Mouse (Mus musculus): ENCODE data around the gene Nhlh2. TPM values are rescaled to one million over a fixed set of nuclear protein-coding genes. Genes with fewer than 3 reads are reported as not detected.

The Nhlh2 gene
- total and polyA plus RNA-seq, 3 experiments = not detected

DNA sequence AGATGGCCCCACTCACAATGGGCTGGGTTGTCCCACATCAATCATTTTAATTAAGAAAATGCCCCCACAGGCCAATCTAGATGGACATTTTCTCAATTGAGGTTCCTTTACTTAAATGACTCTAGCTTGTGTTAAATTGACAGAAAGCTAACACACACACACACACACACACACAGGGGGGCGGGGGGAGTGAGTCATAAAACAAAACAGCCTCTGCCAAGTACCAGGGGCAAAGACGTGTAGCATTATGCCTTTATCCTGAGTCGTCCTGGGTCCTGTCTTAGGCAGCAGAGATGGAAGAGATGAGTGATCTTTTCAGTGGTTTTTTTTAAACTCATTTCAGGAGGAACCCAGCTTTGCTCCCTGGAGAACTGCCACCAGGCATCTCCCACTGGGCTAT is 42.2 kb downstream of the Nhlh2 start:
- Histone ChIP-seq H3K79me2 (ENCODE audit: control insufficient read depth, insufficient read depth, low read length, poor library complexity) (no peaks in the 10 kb centered on the region), H3K27ac (ENCODE audit: control insufficient read depth, low read depth, low read length) (no peak overlapping the region), H3K4me1 (ENCODE audit: control insufficient read depth in 1 of 2, insufficient read depth in 2 of 2, low read length in 2 of 2) (no peaks in the 10 kb centered on the region), H3K9me3 (replicated peaks; ENCODE audit: insufficient read depth, low read length) (no peaks in the 10 kb centered on the region), H3K27me3 (ENCODE audit: control insufficient read depth in 1 of 2, insufficient read depth in 2 of 2, low read length in 2 of 2) (no peaks in the 10 kb centered on the region), H3K36me3 (ENCODE audit: control insufficient read depth in 1 of 2, insufficient read depth in 2 of 2, low read length in 2 of 2) (no peaks in the 10 kb centered on the region), H3K9ac (ENCODE audit: control insufficient read depth, low read depth, low read length, poor library complexity, severe bottlenecking) (no peak overlapping the region), H3K4me3 (ENCODE audit: control insufficient read depth in 1 of 2, insufficient read depth in 1 of 2, low read depth in 2 of 2, low read length in 2 of 2) (no peak overlapping the region)
- no peak for DNase-seq (ENCODE audit: low read depth, low spot score)
- TF ChIP-seq USF2 (IDR thresholded peaks at IDR 0.05; ENCODE audit: borderline replicate concordance in 1 of 2, insufficient read depth in 1 of 2, low read depth in 1 of 2, low read length in 2 of 2) (no peak), GATA1 (IDR thresholded peaks at IDR 0.05; ENCODE audit: low read depth, low read length) (no peak), TAL1 (IDR thresholded peaks at IDR 0.05; ENCODE audit: low read length) (no peak), MEF2A (IDR thresholded peaks at IDR 0.05; ENCODE audit: extremely low read depth, insufficient replicate concordance, low read depth, low read length, poor library complexity, severe bottlenecking) (no peak), SMC3 (IDR thresholded peaks at IDR 0.05; ENCODE audit: low read depth, low read length) (no peak), POLR2A (IDR thresholded peaks at IDR 0.05; ENCODE audit: control insufficient read depth in 1 of 2, insufficient read depth in 1 of 2, low read depth in 1 of 2, low read length in 2 of 2, poor library complexity in 1 of 2) (no peak), MXI1 (IDR thresholded peaks at IDR 0.05; ENCODE audit: low read depth, low read length) (no peak), MAFK (IDR thresholded peaks at IDR 0.05; ENCODE audit: borderline replicate concordance, low read depth, low read length) (no peak), CHD2 (IDR thresholded peaks at IDR 0.05; ENCODE audit: low read length) (no peak), POLR2AphosphoS2 (IDR thresholded peaks at IDR 0.05; ENCODE audit: low read length) (no peak), CHD1 (IDR thresholded peaks at IDR 0.05; ENCODE audit: low read depth, low read length) (no peak), E2F4 (IDR thresholded peaks at IDR 0.05; ENCODE audit: borderline replicate concordance, low read depth, low read length) (no peak), USF1 (IDR thresholded peaks at IDR 0.05; ENCODE audit: low read depth, low read length) (no peak)

- TF ChIP-seq EP300 (IDR thresholded peaks at IDR 0.05; ENCODE audit: low read depth in 1 of 2, low read length in 2 of 2) = no peak
- no peak overlapping the region for H3K27ac ChIP-seq (ENCODE audit: control insufficient read depth, low read depth, low read length)
Observed at GRCm38 (mm10) chr3:102053293-102053692, 43.4 kb downstream of the Nhlh2 start.

DNA sequence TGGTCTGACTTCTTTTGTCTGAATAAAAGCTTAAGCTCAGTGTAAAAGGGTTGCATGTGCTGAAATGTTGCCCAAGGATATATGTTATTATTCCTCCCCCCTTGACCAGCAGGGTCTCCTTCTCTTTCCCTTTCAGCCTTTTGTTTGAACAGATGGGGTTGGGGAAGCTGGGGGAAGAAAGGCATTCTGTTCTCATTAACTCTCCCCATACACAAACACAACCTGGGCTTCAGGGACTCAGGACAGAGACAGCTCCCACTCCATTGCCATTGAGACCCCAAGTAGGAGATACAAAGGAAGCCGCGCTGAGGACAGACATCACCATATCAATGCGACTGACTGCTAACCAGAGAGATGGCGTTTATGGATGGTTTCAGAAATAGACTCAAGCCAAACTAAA is 46.0 kb downstream of the Nhlh2 start:
- Histone ChIP-seq H3K4me3 (ENCODE audit: control insufficient read depth in 1 of 2, insufficient read depth in 1 of 2, low read depth in 2 of 2, low read length in 2 of 2) (no peak overlapping the region), H3K4me1 (ENCODE audit: control insufficient read depth in 1 of 2, insufficient read depth in 2 of 2, low read length in 2 of 2) (no peaks in the 10 kb centered on the region), H3K79me2 (ENCODE audit: control insufficient read depth, insufficient read depth, low read length, poor library complexity) (no peaks in the 10 kb centered on the region), H3K27me3 (ENCODE audit: control insufficient read depth in 1 of 2, insufficient read depth in 2 of 2, low read length in 2 of 2) (no peaks in the 10 kb centered on the region), H3K9me3 (replicated peaks; ENCODE audit: insufficient read depth, low read length) (no peaks in the 10 kb centered on the region), H3K27ac (ENCODE audit: control insufficient read depth, low read depth, low read length) (no peak overlapping the region), H3K9ac (ENCODE audit: control insufficient read depth, low read depth, low read length, poor library complexity, severe bottlenecking) (no peak overlapping the region), H3K36me3 (ENCODE audit: control insufficient read depth in 1 of 2, insufficient read depth in 2 of 2, low read length in 2 of 2) (no peaks in the 10 kb centered on the region)
- no peak for DNase-seq (ENCODE audit: low read depth, low spot score)
- TF ChIP-seq NRF1 (IDR thresholded peaks at IDR 0.05; ENCODE audit: insufficient read depth, low read depth, low read length, poor library complexity, severe bottlenecking) (no peak), CHD2 (IDR thresholded peaks at IDR 0.05; ENCODE audit: low read length) (no peak), SMC3 (IDR thresholded peaks at IDR 0.05; ENCODE audit: low read depth, low read length) (no peak), TCF12 (IDR thresholded peaks at IDR 0.05; ENCODE audit: low read depth, low read length) (no peak), USF1 (IDR thresholded peaks at IDR 0.05; ENCODE audit: low read depth, low read length) (no peak), MEF2A (IDR thresholded peaks at IDR 0.05; ENCODE audit: extremely low read depth, insufficient replicate concordance, low read depth, low read length, poor library complexity, severe bottlenecking) (no peak), POLR2A (IDR thresholded peaks at IDR 0.05; ENCODE audit: control insufficient read depth in 1 of 2, insufficient read depth in 1 of 2, low read depth in 1 of 2, low read length in 2 of 2, poor library complexity in 1 of 2) (no peak), MAFK (IDR thresholded peaks at IDR 0.05; ENCODE audit: borderline replicate concordance, low read depth, low read length) (no peak), UBTF (IDR thresholded peaks at IDR 0.05; ENCODE audit: borderline replicate concordance, insufficient read depth, low read depth, low read length) (no peak), NELFE (IDR thresholded peaks at IDR 0.05; ENCODE audit: low read depth, low read length) (no peak)

More at GRCm38 (mm10) chr3:102053293-102053692, 43.4 kb downstream of the Nhlh2 start:
- H3K4me1 ChIP-seq (ENCODE audit: control insufficient read depth in 1 of 2, insufficient read depth in 2 of 2, low read length in 2 of 2) = no peaks in the 10 kb centered on the region
- DNase-seq (ENCODE audit: low read depth, low spot score) = no peak
- no peaks in the 10 kb centered on the region for H3K79me2 ChIP-seq (ENCODE audit: control insufficient read depth, insufficient read depth, low read length, poor library complexity)
- H3K9me3 ChIP-seq (replicated peaks; ENCODE audit: insufficient read depth, low read length) = no peaks in the 10 kb centered on the region
- no peak overlapping the region for H3K9ac ChIP-seq (ENCODE audit: control insufficient read depth, low read depth, low read length, poor library complexity, severe bottlenecking)
- no peaks in the 10 kb centered on the region for H3K27me3 ChIP-seq (ENCODE audit: control insufficient read depth in 1 of 2, insufficient read depth in 2 of 2, low read length in 2 of 2)
- no peaks in the 10 kb centered on the region for H3K36me3 ChIP-seq (ENCODE audit: control insufficient read depth in 1 of 2, insufficient read depth in 2 of 2, low read length in 2 of 2)
- no peak overlapping the region for H3K4me3 ChIP-seq (ENCODE audit: control insufficient read depth in 1 of 2, insufficient read depth in 1 of 2, low read depth in 2 of 2, low read length in 2 of 2)

All from MEL (cell line).